Mouse (Mus musculus) hindbrain, embryonic 11.5 days (tissue): Measurements from ENCODE around the gene D230025D16Rik. TPM values are rescaled to one million over a fixed set of nuclear protein-coding genes. Genes with fewer than 3 reads are reported as not detected.
A peak's percentile ranks its signal among the peaks of the same experiment; 100 is the strongest.
"Not testable (repeated sequence)": the region's sequence is repeated elsewhere in the genome, so short reads cannot be mapped to it uniquely, and the experiment has no call there.

Experiments used
- ATAC-seq: fragments of 200-750 bp; cut with Nextera tagmentation; 2 replicates; pipeline ENCODE4 v1.8.0; 2017; ENCODE audit warnings: mild to moderate bottlenecking, moderate TSS enrichment, moderate library complexity; ENCODE audit not compliant: low FRiP score
- DNase-seq: peaks from one replicate; pipeline ENCODE4 v3.0.0-alpha.2; 2015; ENCODE audit warnings: low spot score
- H3K27ac ChIP-seq: fragments of 300-500 bp; sonication (generic); 2 replicates; pipeline ENCODE4 v1.5.1; 2014; ENCODE audit warnings: mild to moderate bottlenecking, low read depth, low read length
- H3K27me3 ChIP-seq: fragments of 300-500 bp; sonication (generic); 2 replicates; pipeline ENCODE4 v1.6.1; 2014; ENCODE audit warnings: mild to moderate bottlenecking, low read length, moderate library complexity, mixed read lengths; ENCODE audit not compliant: control insufficient read depth, insufficient read depth
- H3K36me3 ChIP-seq: fragments of 300-500 bp; sonication (generic); 2 replicates; pipeline ENCODE4 v1.6.1; 2014; ENCODE audit warnings: mild to moderate bottlenecking, low read length, moderate library complexity, mixed read lengths; ENCODE audit not compliant: control insufficient read depth, insufficient read depth
- H3K4me1 ChIP-seq: fragments of 300-500 bp; sonication (generic); replicated peaks from 2 replicates; pipeline ENCODE4 v1.6.1; 2014; ENCODE audit warnings: low read length, mixed read lengths; ENCODE audit not compliant: control insufficient read depth, insufficient read depth
- H3K4me2 ChIP-seq: fragments of 300-500 bp; sonication (generic); replicated peaks from 2 replicates; pipeline ENCODE4 v1.6.1; 2014; ENCODE audit warnings: mild to moderate bottlenecking, low read depth, low read length
- H3K4me3 ChIP-seq: fragments of 300-500 bp; sonication (generic); 2 replicates; pipeline ENCODE4 v1.5.1; 2014; ENCODE audit warnings: low read depth, low read length
- H3K9ac ChIP-seq: fragments of 300-500 bp; sonication (generic); 2 replicates; pipeline ENCODE4 v1.6.1; 2014; ENCODE audit warnings: low read depth, low read length
- H3K9me3 ChIP-seq: fragments of 300-500 bp; sonication (generic); 2 replicates; pipeline ENCODE4 v1.6.1; 2016; ENCODE audit warnings: low read length; ENCODE audit not compliant: control insufficient read depth
- WGBS: fragments of 180-500 bp; shearing (Covaris S2); extraction: QIAGEN DNeasy Blood & Tissue Kit; methylation state at CpG from one replicate; pipeline ENCODE4 v1.1.7; 2014; 5-methylcytosine and 5-hydroxymethylcytosine counted together
- polyA plus RNA-seq: library from polyadenylated mRNA; unstranded; fragments of >200 nt; fragmentation: Nextera tagmentation; extraction: Ambion mirVana; gene quantifications from 2 replicates; pipeline ENCODE4 v1.2.1, GENCODE M21; 2014

The D230025D16Rik gene
- polyA plus RNA-seq, 1 experiment from 2014 or later: 33.2 TPM

DNA sequence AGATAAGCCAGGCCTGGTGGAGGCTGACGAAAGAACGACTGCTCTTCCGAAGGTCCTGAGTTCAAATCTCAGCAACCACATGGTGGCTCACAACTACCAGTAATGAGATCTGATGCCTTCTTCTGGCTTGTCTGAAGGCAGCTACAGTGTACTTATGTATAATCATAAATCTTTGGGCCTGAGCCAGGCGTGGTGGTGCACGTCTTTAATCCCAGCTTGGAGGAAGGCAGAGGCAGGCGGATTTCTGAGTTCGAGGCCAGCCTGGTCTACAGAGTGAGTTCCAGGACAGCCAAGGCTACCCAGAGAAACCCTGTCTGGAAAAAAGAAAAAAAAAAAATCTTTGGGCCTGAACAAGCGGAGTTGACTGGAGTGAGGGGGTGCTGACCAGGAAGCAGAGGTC is 66.4 kb downstream of the D230025D16Rik start:
- H3K9ac ChIP-seq, H3K36me3 ChIP-seq, H3K9me3 ChIP-seq, H3K4me2 ChIP-seq, DNase-seq, ATAC-seq, H3K27ac ChIP-seq, H3K4me3 ChIP-seq: not testable (repeated sequence)
- H3K27me3 ChIP-seq: peaks cover 11% of the 10 kb centered on the region
- H3K4me1 ChIP-seq: peaks cover 16% of the 10 kb centered on the region; the same call in 1 of the 2 replicates
- 88% methylated on average over 8 of the region's 8 CpGs for WGBS

DNA sequence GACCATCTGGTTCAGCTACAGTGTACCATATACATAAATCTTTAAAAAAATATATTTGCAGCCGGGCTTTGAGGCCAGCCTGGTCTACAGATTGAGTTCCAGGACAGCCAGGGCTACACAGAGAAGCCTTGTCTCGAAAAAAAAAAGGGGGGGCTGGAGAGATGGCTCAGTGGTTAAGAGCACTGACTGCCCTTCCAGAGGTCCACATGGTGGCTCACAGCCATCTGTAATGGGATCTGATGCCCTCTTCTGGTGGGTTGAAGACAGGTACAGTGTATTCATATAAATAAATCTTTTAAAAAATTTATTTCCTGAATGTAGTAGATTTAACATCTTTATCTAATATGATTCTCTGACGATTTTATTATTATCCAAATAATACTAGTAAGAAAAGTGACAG is 66.9 kb downstream of the D230025D16Rik start:
- not testable (repeated sequence) for H3K4me2 ChIP-seq, H3K9ac ChIP-seq, H3K4me3 ChIP-seq, ATAC-seq, H3K27ac ChIP-seq, H3K9me3 ChIP-seq, H3K36me3 ChIP-seq, DNase-seq
- H3K27me3 ChIP-seq: peaks cover 11% of the 10 kb centered on the region
- peaks cover 16% of the 10 kb centered on the region; the same call in 1 of the 2 replicates for H3K4me1 ChIP-seq
- 74% methylated on average over 3 of the region's 3 CpGs for WGBS

DNA sequence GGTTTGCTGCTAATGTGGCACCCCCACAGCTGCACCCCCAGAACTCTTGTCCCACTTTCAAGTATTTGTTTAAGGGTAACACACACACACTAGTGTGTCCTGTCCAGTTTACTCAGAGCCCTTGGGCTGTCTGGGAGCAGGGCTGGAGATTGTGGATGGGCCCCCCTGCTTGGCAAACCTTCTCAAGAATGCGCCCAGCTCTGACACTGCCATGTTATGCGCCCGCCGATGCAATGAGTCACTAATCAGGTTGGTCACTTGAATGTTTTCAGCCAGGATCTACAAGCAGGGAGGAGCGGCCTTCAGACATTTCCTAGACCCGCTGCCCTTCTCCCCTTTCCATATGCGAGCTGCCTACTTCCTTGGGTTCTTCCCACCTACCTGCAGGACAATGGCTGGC is 67.5 kb downstream of the D230025D16Rik start:
- ATAC-seq: no peak
- Histone ChIP-seq H3K9ac (no peak overlapping the region), H3K4me2 (no peak overlapping the region), H3K36me3 (no peaks in the 10 kb centered on the region), H3K27me3 (peaks cover 11% of the 10 kb centered on the region), H3K9me3 (no peaks in the 10 kb centered on the region), H3K4me1 (peaks cover 16% of the 10 kb centered on the region; the same call in 1 of the 2 replicates), H3K4me3 (no peak overlapping the region), H3K27ac (no peak overlapping the region)
- DNase-seq: no peak
- 91% methylated on average over 7 of the region's 7 CpGs for WGBS

DNA sequence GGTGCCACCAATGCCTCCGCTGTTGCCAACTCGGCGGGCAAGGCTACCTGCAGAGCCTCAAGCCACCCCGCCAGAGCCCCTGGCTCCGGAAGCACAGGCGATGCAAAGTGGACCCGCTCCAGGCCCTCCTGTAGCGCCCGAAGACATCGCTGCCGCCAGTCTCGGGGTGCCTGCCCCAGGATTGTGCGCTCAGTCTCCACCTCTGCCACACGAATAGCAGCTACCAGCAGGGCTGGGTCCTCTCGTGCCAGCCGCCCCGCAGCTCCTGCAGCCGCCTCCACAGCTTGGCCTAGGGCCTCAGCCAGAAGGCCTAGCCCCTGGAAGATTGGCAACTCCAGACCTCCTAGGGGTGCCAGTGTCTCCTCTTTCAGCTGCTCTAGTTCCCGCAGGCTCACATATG is 68.5 kb downstream of the D230025D16Rik start:
- DNase-seq (no peak), ATAC-seq (no peak)
- no peaks in the 10 kb centered on the region for H3K9me3 ChIP-seq
- no peak overlapping the region for H3K4me3 ChIP-seq
- 72% methylated on average over 19 of the region's 19 CpGs for WGBS
- peaks cover 14% of the 10 kb centered on the region; the same call in 1 of the 2 replicates for H3K4me1 ChIP-seq
- H3K9ac ChIP-seq: no peak overlapping the region
- H3K36me3 ChIP-seq: no peaks in the 10 kb centered on the region
- no peak overlapping the region for H3K27ac ChIP-seq
- H3K27me3 ChIP-seq: peaks cover 11% of the 10 kb centered on the region
- H3K4me2 ChIP-seq: no peak overlapping the region

DNA sequence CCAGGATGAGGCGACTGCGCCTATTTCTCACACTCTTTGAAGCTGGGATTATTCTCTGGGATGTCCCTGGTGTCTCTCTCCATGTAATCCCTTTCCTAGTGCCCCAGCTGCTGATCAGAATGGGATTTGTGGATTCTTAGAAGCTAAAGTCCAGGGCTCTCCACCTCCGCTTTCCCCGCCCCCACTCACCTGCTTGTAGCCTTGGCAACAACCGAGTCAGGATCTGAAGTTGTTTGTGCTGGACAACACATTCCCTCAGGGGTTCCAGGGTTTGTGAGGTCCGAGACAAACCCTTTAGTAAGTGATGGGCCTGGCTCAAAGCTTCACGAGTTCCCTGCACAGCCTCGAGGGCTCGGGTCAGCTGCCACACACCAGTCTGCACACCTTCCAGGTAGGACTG is 69.8 kb downstream of the D230025D16Rik start:
- peaks cover 2% of the 10 kb centered on the region; the same call in 1 of the 2 replicates for H3K36me3 ChIP-seq
- peaks cover 11% of the 10 kb centered on the region for H3K27me3 ChIP-seq
- H3K9ac ChIP-seq: no peak overlapping the region
- WGBS: 71% methylated on average over 9 of the region's 9 CpGs
- H3K4me3 ChIP-seq: no peak overlapping the region
- peaks cover 13% of the 10 kb centered on the region; the same call in 1 of the 2 replicates for H3K4me1 ChIP-seq
- H3K27ac ChIP-seq: no peak overlapping the region
- H3K9me3 ChIP-seq: no peaks in the 10 kb centered on the region
- DNase-seq (no peak), ATAC-seq (no peak)
- H3K4me2 ChIP-seq: no peak overlapping the region

DNA sequence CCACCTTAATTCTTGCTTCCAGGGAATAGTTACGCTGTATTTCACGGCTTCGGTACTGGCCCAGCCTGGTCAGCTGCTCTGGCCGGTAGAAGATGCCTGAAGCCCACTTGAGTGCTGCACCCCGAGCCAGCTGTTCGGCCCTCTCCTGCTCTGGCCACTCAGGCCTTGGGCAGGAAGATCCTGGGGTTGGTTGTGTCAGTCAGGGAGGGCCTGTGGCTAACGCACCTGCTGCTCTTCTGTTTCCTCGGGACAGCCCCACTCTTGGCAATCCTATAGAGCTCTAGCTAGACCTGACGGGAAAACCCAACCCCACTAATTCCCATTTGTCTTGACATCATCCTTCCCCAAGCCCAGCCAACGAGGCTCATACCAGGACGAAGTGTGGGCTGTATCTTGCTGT is 70.3 kb downstream of the D230025D16Rik start:
- Histone ChIP-seq H3K27me3 (peaks cover 6% of the 10 kb centered on the region), H3K4me2 (no peak overlapping the region), H3K4me1 (peaks cover 10% of the 10 kb centered on the region; the same call in 1 of the 2 replicates), H3K9ac (no peak overlapping the region), H3K27ac (no peak overlapping the region), H3K4me3 (no peak overlapping the region), H3K9me3 (no peaks in the 10 kb centered on the region), H3K36me3 (peaks cover 3% of the 10 kb centered on the region; the same call in 1 of the 2 replicates)
- 68% methylated on average over 11 of the region's 11 CpGs for WGBS
- ATAC-seq: no peak
- DNase-seq: no peak

DNA sequence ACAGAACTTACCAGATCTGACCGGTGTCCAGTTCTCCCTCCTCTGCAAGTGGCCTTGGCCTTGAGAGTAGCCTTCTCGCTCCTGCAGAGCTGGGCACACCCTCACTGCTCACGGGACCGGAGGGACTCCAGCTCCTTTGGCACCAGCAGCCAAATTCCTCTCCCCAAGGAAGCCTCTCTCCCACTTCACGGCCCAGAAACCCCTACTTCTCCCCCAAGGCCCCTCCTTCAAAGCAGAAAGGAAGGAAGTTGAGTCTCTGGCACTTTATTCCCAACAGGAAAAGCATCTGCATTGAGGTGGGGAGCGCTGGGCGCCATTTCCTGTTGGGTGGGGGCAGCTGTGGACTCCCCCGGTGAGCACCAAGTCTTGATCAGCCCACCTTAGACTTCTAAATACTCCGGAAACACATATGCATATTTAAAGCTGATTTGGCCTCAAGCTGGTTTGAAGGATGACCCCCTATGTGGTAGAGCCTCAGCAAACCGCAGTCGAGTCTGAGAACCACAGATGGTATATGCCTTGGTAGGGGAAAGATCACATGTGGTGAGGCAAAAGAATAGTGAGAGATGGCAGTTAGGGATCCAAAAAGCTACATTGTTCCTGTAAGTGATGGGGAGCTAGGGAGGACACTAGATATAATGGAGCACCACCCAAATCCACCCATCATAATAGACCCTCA is 71.1 kb downstream of the D230025D16Rik start, which contains the start of gene Exoc3l:
Gene Exoc3l (minus strand): TSS at position 207 of the 679 bp plus-strand sequence.
- no peaks in the 10 kb centered on the region for H3K27me3 ChIP-seq
- H3K9me3 ChIP-seq: no peaks in the 10 kb centered on the region
- ATAC-seq (no peak), DNase-seq (no peak)
- peak within 1 kb of the TSS; percentile 74 for H3K4me2 ChIP-seq
- H3K36me3 ChIP-seq: peaks cover 3% of the 10 kb centered on the region
- peak within 1 kb of the TSS; percentile 98 for H3K4me3 ChIP-seq
- H3K27ac ChIP-seq: no peak within 1 kb of the TSS
- peaks cover 6% of the 10 kb centered on the region; the same call in 1 of the 2 replicates for H3K4me1 ChIP-seq
- 63% methylated on average over 11 of the region's 11 CpGs for WGBS
- peak within 1 kb of the TSS; percentile 59 for H3K9ac ChIP-seq

DNA sequence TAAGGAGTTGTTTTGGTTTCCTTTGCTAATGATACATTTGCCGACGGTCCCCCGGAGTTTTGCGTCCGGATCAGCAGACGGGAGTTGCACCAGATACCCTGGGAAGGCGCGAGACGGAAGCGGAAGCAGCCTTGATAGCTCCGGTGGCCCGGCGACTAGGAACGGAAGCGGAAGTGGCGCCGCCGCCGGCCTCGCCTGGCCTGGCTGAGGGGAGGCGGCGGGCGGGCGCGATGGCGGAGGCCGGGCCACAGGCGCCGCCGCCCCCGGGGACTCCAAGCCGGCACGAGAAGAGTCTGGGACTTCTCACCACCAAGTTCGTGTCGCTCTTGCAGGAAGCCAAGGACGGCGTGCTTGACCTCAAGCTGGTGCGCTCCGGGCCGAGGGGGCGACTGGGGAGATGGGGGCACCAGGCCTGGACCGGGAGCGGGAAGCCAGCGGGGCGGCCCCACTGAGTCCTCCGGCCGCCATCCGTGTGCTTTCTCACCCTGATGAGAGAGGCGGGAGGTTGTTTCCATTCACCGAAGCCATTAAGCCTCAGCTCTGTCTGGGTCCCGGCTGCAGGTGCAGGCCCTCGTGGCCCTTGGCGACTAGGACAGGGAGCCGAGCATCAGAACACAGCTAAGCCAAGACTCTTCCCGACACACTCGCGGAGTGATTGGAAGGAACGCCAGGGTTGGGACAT is 72.7 kb downstream of the D230025D16Rik start, which contains the start of gene E2f4:
Gene E2f4 (plus strand): TSS at position 153 of the 682 bp plus-strand sequence.
- H3K4me2 ChIP-seq: peak within 1 kb of the TSS; percentile 74
- H3K4me1 ChIP-seq: peaks cover 6% of the 10 kb centered on the region; the same call in 1 of the 2 replicates
- H3K27ac ChIP-seq: peak within 1 kb of the TSS; percentile 54
- no peaks in the 10 kb centered on the region for H3K27me3 ChIP-seq
- H3K4me3 ChIP-seq: peak within 1 kb of the TSS; percentile 98
- peaks cover 12% of the 10 kb centered on the region for H3K36me3 ChIP-seq
- DNase-seq: peak; percentile 95
- no peaks in the 10 kb centered on the region for H3K9me3 ChIP-seq
- ATAC-seq: peak; percentile 91
- WGBS: under 1% methylated on average over 58 of the region's 58 CpGs
- peak within 1 kb of the TSS; percentile 95 for H3K9ac ChIP-seq
